Mouse (Mus musculus) G1E-ER4 (cell line): ENCODE results near the gene Klhl41. TPM values are rescaled to one million over a fixed set of nuclear protein-coding genes. Genes with fewer than 3 reads are reported as not detected.

Experiments used
- GATA1 ChIP-seq: IDR thresholded peaks from one replicate; pipeline ENCODE4 v1.8.0; 2012; ENCODE audit warnings: low read length, inconsistent platforms
- polyA plus RNA-seq: library from polyadenylated mRNA; stranded (reverse); fragments of >175 nt; gene quantifications from 2 replicates; pipeline ENCODE4 v1.2.3, GENCODE M21; 2012

The Klhl41 gene
- polyA plus RNA-seq, 1 experiment = not detected

DNA sequence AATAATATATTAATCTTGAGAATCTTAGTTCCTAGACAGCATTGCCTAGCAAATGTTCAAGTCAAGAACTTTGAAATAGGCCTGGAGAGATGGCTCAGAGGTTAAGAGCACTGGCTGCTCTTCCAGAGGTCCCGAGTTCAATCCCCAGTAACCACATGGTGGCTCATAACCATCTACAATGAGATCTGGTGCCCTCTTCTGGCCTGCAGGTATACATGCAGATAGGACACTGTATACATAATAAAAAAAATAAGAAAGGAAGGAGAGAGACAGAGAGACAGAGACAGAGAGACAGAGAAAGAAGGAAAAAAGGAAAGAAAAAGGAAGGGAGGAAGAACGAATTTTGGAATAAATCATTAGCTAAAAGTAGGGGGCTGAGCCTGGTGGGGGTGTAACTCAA is 6.8 kb downstream of the Klhl41 start:
- TF ChIP-seq GATA1 = no peak

DNA sequence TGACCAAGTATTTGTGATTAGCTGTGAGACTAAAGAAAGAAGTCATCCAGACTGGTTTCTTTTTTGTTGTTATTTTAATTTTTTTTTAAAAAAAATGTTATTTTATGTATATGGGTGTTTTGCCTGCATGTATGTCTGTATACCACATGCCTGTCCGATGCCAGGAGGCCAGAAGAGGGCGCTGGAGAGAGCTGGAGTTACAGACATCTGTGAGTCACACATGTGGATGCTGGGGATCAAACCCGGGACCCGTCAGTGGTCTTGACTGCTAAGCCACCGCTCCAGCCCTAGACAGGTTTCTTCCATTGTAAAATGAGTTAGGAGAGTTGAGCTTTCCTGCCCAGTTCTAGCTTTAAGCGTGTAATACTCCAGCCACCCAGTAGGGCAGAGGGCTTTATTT is 10.1 kb downstream of the Klhl41 start:
- no peak for TF ChIP-seq GATA1

DNA sequence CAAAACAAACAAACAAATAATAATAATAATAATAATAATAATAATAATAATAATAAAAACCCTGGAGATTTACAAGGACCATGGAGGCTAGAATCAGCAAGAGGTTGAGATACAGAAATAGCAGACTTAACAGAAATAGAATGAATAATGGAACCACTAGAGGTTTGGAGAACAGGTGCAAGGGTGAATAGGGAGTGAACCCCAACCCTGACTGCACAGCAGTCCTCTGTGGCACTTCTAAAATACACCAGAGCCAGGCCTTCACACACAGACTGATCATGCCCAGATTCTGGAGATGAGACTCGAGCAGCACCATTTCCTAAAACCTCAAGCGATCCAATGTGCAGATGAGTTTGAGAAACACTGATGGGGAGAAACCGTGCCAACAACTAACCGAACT is 12.0 kb downstream of the Klhl41 start:
- TF ChIP-seq GATA1 = no peak

DNA sequence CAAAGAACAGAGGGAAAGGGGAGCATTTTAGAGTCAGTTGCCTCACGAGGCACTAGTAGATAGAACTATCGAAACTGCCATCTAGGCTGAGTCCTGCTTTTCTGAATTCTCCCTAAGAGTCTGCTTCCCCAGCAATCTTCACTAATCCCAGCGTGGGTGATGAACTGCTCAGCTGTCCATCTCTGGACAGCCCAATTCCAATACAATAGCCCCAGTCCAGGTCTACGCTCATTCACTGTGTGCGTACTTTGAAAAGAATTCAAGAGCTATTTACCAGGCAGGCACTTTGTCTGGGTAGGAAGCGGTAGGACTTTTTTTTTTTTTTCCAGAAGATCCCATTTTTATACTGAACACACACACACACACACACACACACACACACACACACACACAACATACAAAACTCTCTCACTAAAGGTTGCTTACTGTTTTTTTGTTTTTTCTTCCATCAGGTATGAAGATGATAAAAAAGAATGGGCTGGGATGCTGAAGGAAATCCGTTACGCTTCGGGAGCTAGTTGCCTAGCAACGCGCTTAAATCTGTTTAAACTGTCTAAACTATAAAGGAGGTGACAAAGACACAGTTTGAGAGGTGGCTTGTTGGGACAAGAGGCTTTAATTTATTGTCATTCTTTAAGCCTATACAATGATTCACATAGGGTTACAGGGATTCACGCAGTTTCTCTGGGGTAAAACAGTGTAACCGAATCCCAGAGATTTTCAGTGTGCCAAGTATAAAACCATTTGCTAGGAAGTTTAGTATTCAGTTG is 13.3 kb downstream of the Klhl41 start:
- no peak for TF ChIP-seq GATA1

DNA sequence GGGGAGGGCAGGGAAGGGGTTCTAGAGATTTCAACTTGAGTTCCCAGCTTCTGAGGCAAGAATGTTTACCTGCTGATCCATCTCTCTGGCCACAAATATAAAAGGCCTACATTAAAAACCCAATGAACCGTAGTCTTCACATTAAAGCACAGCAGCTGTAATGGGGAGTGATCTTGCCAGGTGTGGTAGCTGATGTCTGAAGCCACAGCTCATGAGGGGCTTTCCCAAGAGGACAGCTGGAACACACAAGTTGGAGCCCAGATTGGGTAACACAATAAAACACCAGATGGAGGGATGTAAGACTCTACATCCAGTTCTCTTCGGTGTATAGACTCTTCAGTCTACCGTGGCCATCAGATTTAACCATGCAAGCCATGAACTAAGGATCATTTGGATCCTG is 14.6 kb downstream of the Klhl41 start:
- no peak for TF ChIP-seq GATA1

DNA sequence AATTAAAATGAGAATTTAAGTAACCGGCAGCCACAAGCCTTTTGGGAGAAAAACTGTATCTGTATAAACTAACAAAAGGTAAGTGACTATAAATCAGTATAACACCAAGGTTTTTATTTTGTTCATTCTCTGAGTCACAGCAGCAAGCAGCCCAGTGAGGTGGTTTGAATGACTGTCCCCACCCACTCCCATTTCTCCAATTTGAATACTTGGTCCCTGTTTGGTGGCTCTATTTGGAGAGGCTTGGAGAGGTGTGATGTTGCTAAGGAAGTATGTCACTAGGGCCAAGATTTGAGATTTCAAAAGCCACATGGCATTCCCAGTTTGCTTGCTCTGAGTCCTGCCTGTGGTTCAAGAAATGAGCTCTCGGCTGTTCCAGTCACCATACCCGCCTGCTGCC is 20.3 kb downstream of the Klhl41 start:
- no peak for TF ChIP-seq GATA1

DNA sequence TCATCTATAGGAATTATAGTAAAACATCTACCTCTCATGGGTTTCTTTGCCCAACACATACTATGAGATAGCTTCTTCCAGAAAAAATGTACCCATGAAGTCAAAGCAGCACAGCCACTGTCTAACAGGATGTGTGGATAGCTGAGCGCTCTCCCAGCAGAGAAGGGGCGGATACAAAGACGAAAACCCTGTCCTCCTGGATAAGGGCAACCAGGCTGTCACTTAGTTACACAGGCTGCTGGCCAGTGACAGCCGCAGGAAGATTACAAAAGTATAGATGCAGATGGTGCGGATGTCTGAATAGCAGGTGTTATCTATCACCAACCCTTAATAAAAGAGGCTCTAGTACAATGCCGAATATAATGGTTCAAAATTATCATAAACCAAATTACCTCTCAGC is 20.9 kb downstream of the Klhl41 start:
- TF ChIP-seq GATA1 = no peak

DNA sequence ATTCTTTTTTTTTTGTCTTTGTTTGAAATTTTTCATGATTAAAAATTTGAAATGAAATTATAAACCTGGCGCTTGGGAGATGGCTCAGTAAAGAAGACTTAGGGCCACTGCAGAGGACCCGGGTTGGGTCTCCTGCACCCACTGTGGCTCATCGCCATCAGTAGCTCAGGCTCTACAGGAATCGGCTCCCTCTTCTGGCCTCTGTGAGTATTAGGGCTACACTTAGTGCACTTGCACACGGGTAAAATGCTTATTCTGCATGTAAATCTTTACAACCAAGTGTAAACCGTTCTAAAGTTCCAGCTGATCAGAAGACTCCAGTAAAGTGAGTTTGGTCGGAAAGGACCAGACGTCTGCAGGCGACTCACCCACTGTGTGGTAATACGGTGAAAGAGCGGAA is 23.6 kb downstream of the Klhl41 start:
- no peak for TF ChIP-seq GATA1

DNA sequence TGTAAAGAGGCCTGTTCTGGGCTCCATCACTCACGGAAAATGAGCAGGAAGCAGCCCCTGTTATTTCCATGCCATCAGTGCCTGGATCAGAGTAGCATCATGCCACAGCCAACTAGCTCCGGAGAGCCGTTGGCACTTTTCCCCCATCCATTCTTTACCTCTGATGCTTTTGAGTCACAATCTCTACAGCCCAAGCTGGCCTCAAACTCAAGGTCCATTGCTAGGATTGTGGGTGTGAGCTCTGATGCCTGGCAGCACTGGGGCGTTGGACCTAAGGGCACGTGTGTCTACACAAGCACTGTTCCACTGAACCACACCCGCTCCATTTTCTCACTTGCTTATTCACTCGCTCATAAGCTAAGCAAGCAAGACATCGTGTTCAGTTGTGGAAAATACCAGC is 30.5 kb downstream of the Klhl41 start:
- no peak for TF ChIP-seq GATA1

DNA sequence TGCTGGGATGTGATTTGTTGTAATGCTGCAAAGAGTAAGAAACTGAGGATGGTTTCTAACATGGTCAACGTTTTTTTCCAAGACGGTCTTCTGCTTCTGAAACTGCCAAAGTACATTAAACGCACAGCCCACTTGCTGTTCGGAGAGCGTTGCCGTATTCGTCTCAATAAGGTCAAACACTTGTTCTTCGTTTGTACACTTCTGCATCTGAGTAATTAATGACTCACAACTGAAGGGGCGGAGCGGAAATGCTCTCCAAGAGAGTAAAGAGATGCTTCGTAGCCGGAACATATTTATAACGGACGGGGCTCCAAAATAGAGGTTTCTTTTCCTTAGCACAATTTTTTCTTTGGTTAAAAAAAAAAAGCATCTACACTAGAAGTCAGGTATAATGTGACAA is 42.3 kb downstream of the Klhl41 start:
- TF ChIP-seq GATA1 = no peak

DNA sequence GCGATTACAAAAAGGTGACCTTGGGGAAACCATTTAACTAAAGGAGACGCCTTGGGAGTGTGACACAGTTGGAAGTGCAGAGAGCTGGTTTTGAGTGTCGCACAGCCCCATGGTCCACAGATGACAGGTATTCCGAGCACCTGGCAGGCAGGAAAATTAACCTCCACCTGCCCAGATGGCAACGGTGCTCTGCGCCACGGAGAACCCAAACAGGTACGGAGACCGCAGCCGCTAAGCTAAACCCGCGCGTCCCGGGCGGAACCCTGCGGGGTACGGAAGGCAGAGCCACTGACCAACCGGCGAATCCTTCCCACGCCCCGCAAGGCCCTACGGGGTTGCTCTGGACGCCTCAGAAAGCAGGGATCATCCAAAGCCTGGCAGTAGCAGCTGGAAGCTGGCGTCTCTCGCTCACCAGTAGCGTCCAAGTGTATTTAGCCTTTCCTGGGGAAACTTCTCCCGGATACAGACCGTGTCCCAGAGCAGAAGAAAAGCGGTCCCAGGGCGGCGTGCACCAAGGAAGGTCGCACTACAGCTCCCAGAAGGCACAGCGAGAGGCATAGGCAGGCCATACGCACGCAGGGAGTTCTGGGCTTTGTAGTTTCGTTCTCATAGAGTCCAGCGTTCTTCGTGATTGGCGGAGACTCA is 43.2 kb downstream of the Klhl41 start, which contains the start of gene Fastkd1:
TSS of gene Fastkd1 (minus strand) at position 536 of the 645 bp plus-strand sequence.
- no peak for TF ChIP-seq GATA1

DNA sequence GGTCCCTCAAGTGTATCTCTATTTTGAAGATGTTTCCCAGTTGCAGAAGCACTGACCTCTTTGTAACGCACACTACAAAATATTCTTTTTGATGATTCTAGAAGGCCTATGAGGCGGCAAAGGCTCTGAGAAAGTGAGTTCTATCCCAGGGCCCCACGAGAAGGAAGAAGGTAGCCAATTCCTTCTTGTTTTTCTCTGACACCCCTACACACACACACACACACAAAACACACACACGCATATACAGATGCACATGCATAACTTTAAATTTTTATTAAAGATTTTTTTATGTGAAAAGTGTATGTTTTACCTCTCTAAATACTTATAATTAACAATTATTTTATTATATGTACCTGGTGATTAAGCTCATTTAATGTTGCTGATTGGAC is 43.7 kb downstream of the Klhl41 start:
- TF ChIP-seq GATA1 = no peak

DNA sequence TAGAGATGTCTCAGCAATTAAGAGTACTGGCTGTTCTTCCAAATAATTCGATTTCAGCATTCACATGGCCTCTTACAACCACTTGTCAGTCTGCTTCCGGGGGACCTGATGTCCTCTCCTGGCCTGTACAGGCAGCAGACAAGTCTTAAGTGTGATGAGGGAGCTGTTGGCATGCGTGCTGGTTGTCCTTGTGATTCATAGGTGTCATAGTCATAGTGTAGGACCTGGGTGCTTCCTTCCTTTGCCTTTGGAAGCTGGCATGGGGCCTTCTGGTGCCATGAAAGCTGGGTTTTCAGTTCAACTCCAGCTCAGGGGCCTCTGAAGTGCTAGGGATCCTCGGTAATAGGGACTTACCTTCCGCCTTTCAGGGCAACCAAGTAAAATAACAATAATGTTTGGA is 44.2 kb downstream of the Klhl41 start:
- no peak for TF ChIP-seq GATA1

DNA sequence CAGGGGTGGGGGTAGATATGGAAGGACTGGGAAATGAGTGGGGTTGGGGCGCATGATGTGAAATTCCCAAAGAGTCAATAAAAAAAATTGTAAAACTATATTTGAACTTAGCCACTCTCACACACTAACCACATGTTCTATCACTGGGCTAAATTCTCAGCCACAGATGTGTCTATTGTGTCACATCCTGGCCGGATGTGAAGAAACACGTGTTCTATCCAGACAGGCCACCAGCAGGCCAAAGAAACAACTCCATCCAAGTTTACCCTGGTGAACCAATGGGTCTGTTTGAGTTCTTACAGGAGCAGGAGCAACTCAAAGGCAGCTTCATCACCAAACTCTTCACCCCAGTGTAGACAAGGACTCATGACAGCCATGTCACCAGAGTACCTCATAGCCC is 46.6 kb downstream of the Klhl41 start:
- no peak for TF ChIP-seq GATA1

DNA sequence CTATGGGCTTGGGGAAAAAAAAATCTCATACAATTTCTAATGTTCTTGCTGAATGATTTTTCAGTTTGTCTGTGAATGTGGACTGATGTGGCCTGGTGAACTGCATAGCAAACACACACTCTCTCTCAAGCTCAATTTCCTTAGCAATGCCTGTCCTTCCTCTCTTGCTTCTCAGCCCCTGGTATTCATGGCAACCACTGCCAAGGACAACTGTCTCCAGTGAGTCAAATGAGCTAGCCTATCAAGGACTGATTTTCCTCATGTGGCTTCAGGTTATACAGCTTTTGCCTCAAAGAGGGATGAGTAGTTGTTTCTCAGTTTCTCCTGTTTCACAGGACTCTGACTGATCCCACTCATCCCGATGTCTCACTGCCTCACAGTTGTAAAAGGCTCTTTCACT is 49.2 kb downstream of the Klhl41 start:
- TF ChIP-seq GATA1 = no peak

DNA sequence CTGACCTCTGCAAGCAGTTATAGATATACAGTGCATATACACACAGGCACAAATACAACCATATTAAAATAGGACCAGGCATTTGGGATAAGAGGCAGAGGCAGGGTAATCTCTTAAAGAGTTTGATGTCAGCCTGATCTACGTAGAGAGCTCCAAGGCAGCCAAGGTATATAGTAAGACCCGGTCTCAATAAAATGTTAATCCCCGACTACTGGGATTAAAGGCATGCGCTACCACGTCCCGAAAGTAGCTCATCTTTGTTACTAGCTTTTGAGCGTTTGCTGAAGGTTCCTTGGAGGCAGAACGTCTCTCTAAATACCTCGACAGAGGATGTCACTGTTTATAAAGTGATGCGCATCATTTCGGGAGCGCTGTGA is 52.3 kb downstream of the Klhl41 start, which contains the start of gene Ppig:
TSS of gene Ppig (plus strand) at position 273 of the 377 bp plus-strand sequence.
- no peak for TF ChIP-seq GATA1
